Mouse (Mus musculus) neural tube, embryonic 14.5 days (tissue): ENCODE results near the gene Rab3d. TPM values are rescaled to one million over a fixed set of nuclear protein-coding genes. Genes with fewer than 3 reads are reported as not detected.

Source experiments
- ATAC-seq: fragments of 200-750 bp; cut with Nextera tagmentation; 2 replicates; pipeline ENCODE4 v1.8.0; 2017; ENCODE audit warnings: low read depth, mild to moderate bottlenecking, moderate TSS enrichment, moderate library complexity
- H3K27ac ChIP-seq: fragments of 300-500 bp; sonication (generic); 2 replicates; pipeline ENCODE4 v1.5.1; 2014; ENCODE audit warnings: low read depth, mild to moderate bottlenecking, control low read depth, low read length, moderate library complexity, mixed read lengths
- H3K27me3 ChIP-seq: fragments of 300-500 bp; sonication (generic); 2 replicates; pipeline ENCODE4 v1.6.1; 2014; ENCODE audit warnings: low read length; ENCODE audit not compliant: control insufficient read depth, insufficient read depth
- H3K36me3 ChIP-seq: fragments of 300-500 bp; sonication (generic); 2 replicates; pipeline ENCODE4 v1.6.1; 2014; ENCODE audit warnings: low read length, mixed read lengths; ENCODE audit not compliant: control insufficient read depth, insufficient read depth
- H3K4me1 ChIP-seq: fragments of 300-500 bp; sonication (generic); 2 replicates; pipeline ENCODE4 v1.6.1; 2014; ENCODE audit warnings: low read length; ENCODE audit not compliant: control insufficient read depth, insufficient read depth
- H3K4me2 ChIP-seq: fragments of 300-500 bp; sonication (generic); 2 replicates; pipeline ENCODE4 v1.6.1; 2014; ENCODE audit warnings: mild to moderate bottlenecking, low read depth, low read length, control low read depth
- H3K4me3 ChIP-seq: fragments of 300-500 bp; sonication (generic); 2 replicates; pipeline ENCODE4 v1.5.1; 2014; ENCODE audit warnings: low read depth, low read length, control low read depth, mixed read lengths
- H3K9ac ChIP-seq: fragments of 300-500 bp; sonication (generic); replicated peaks from 2 replicates; pipeline ENCODE4 v1.6.1; 2014; ENCODE audit warnings: low read depth, mild to moderate bottlenecking, control low read depth, low read length, mixed read lengths
- H3K9me3 ChIP-seq: fragments of 300-500 bp; sonication (generic); 2 replicates; pipeline ENCODE4 v1.6.1; 2016; ENCODE audit warnings: low read length; ENCODE audit not compliant: control insufficient read depth
- WGBS: fragments of 180-500 bp; shearing (Covaris S2); extraction: QIAGEN DNeasy Blood & Tissue Kit; methylation state at CpG from one replicate; pipeline ENCODE4 v1.1.7; 2014; 5-methylcytosine and 5-hydroxymethylcytosine counted together
- polyA plus RNA-seq: library from polyadenylated mRNA; unstranded; fragments of >200 nt; fragmentation: Nextera tagmentation; extraction: Ambion mirVana; gene quantifications from 2 replicates; pipeline ENCODE4 v1.2.1, GENCODE M21; 2014

The Rab3d gene
- polyA plus RNA-seq, 1 experiment from 2014 or later = 12.0 TPM

GRCm38 (mm10) chr9:21958372-21958771, 40.4 kb upstream of the Rab3d start:
- Histone ChIP-seq H3K4me2 (no peak overlapping the region), H3K36me3 (no peaks in the 10 kb centered on the region), H3K9me3 (no peaks in the 10 kb centered on the region), H3K27ac (no peak overlapping the region), H3K9ac (no peak overlapping the region), H3K4me1 (peaks cover 18% of the 10 kb centered on the region), H3K4me3 (no peak overlapping the region), H3K27me3 (peaks cover 32% of the 10 kb centered on the region)
- 88% methylated on average over 5 of the region's 5 CpGs for WGBS
- no peak for ATAC-seq

DNA sequence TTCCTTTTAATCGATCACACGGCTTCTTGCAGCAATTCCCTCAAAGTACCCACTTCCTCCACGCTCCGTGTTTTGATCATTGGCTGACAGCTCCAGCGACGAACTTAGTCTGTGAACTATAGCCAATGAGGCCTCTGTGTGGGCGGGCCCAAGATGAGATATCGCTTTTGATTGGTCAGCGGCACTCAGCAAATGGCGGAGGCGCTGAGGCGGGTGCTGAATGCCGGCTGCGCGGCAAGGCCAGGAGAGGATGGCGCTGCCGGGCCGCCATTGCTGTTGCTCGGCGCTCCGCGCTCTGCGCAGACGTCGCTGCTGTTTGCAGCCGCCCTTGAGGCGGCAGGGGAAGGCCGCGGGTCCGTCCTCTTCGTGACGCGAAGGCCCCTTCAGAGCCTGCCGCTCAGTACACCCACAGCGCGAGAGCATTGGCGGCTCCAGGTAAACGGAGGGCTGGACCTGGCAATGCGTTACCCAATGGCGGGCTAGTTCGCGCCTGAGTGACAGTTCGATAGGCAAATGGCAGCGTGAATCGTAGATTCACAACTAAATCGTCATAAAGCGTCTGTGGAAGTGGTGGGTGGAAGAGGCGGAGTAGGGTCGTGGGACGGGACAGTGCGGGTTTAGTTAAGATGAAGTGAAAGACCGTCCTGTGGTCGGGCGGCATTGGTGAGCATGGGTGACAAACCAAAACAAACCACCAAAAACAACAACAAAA, 37.7 kb upstream of the Rab3d start, which contains the start of gene Swsap1:
Gene Swsap1 (plus strand): TSS at position 186 of the 712 bp plus-strand sequence.
- under 1% methylated on average over 51 of the region's 54 CpGs for WGBS
- H3K4me2 ChIP-seq = peak within 1 kb of the TSS; percentile 62
- H3K9ac ChIP-seq = peak within 1 kb of the TSS; percentile 67
- H3K9me3 ChIP-seq = no peaks in the 10 kb centered on the region
- H3K27me3 ChIP-seq = peaks cover 11% of the 10 kb centered on the region
- peak within 1 kb of the TSS; percentile 62 for H3K4me3 ChIP-seq
- peak; percentile 99 for ATAC-seq
- no peaks in the 10 kb centered on the region for H3K4me1 ChIP-seq
- peak within 1 kb of the TSS; percentile 94 for H3K27ac ChIP-seq
- H3K36me3 ChIP-seq = no peaks in the 10 kb centered on the region

GRCm38 (mm10) chr9:21955225-21955569, 37.2 kb upstream of the Rab3d start:
- Histone ChIP-seq H3K27ac (peak overlapping the region; percentile 94), H3K4me3 (peak overlapping the region; percentile 62), H3K9me3 (no peaks in the 10 kb centered on the region), H3K4me2 (peak overlapping the region; percentile 62), H3K4me1 (no peaks in the 10 kb centered on the region), H3K9ac (peak overlapping the region; percentile 67; the same call in 1 of the 2 replicates), H3K27me3 (peaks cover 6% of the 10 kb centered on the region), H3K36me3 (no peaks in the 10 kb centered on the region)
- 1% methylated on average over 18 of the region's 18 CpGs for WGBS
- ATAC-seq = peak; percentile 64

- H3K27ac ChIP-seq = no peak overlapping the region
- H3K27me3 ChIP-seq = peaks cover 3% of the 10 kb centered on the region; the same call in 1 of the 2 replicates
- H3K36me3 ChIP-seq = no peaks in the 10 kb centered on the region
- ATAC-seq = no peak
- no peak overlapping the region for H3K4me3 ChIP-seq
- no peak overlapping the region for H3K9ac ChIP-seq
- no peaks in the 10 kb centered on the region for H3K4me1 ChIP-seq
- 81% methylated on average over 3 of the region's 3 CpGs for WGBS
- H3K4me2 ChIP-seq = no peak overlapping the region; the same call in 1 of the 2 replicates
- no peaks in the 10 kb centered on the region for H3K9me3 ChIP-seq
Observed at GRCm38 (mm10) chr9:21954635-21955034, 36.6 kb upstream of the Rab3d start.

DNA sequence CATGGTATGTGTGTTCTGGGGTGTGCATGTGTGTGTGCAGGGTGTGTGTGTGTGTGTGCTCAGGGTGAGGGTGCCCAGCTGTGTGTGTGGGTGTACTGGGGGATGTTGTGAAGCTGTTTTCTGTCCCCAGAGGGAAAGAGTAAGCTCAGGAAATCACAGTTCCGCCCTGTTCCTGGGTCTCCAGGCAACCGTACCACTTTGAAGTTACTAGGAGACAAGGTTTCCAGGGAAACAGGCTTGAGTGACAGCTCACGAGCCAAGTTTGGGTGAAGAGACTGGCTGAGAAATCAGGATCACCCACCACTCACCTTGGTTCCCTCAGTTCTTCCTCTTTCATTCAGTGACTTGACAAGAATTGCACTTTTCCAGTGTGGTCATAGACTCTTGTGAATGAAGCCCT, 35.6 kb upstream of the Rab3d start:
- Histone ChIP-seq H3K4me2 (no peak overlapping the region), H3K4me3 (no peak overlapping the region), H3K9ac (no peak overlapping the region), H3K27me3 (no peaks in the 10 kb centered on the region), H3K9me3 (no peaks in the 10 kb centered on the region), H3K27ac (no peak overlapping the region), H3K4me1 (no peaks in the 10 kb centered on the region), H3K36me3 (no peaks in the 10 kb centered on the region)
- no peak for ATAC-seq
- WGBS = 3% methylated on average over 3 of the region's 3 CpGs

DNA sequence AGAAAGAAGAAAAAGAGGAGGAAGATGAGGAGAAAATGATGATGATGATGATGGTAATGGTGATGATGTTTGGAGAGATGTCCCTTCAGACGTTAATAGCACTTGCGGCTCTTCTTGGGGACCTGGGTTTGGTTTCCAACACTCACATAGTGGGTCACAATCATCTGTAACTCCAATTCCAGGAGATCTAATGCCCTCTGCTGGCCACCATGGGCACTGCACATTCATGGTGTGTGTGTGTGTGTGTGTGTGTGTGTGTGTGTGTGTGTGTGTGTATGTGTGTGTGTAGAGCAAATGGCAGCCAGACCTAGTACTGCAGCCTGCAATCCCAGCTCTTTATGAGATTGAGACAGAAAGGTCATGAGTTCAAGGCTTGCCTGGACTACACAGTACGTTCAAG, 34.0 kb upstream of the Rab3d start:
- H3K4me1 ChIP-seq = no peaks in the 10 kb centered on the region
- H3K4me3 ChIP-seq = no peak overlapping the region
- no peak overlapping the region for H3K4me2 ChIP-seq
- H3K27ac ChIP-seq = no peak overlapping the region
- no peak overlapping the region for H3K9ac ChIP-seq
- no peaks in the 10 kb centered on the region for H3K27me3 ChIP-seq
- H3K9me3 ChIP-seq = no peaks in the 10 kb centered on the region
- ATAC-seq = no peak
- 84% methylated on average over 3 of the region's 3 CpGs for WGBS
- 0 out of 2 replicates have a peak, but pooled peaks cover 5% of the 10 kb centered on the region for H3K36me3 ChIP-seq

DNA sequence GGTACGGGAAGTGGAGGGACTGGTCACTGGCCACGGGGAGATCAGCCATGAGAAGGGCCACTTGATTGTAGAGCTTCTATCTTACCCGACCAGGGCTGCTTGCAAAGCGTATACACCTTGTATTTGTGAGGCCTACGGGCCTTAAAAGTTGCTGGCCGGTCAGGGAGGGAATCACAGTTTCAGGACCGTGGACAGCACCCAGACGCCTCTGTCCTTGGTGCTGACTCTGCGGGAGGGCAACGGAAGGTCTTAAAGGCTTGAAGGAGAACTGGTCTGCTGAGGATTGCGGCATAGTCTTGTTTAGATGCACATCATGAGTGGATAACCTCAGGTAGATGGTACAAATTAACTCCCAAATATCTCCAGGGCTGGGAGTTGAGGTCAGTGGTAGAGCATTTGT, 32.3 kb upstream of the Rab3d start:
- H3K4me2 ChIP-seq = no peak overlapping the region
- WGBS = 23% methylated on average over 11 of the region's 11 CpGs
- no peak overlapping the region for H3K27ac ChIP-seq
- H3K36me3 ChIP-seq = 0 out of 2 replicates have a peak, but pooled peaks cover 5% of the 10 kb centered on the region
- H3K4me1 ChIP-seq = no peaks in the 10 kb centered on the region
- H3K27me3 ChIP-seq = no peaks in the 10 kb centered on the region
- no peak overlapping the region for H3K4me3 ChIP-seq
- no peak overlapping the region for H3K9ac ChIP-seq
- ATAC-seq = no peak
- H3K9me3 ChIP-seq = no peaks in the 10 kb centered on the region

- Histone ChIP-seq H3K27ac (no peak overlapping the region), H3K4me1 (no peaks in the 10 kb centered on the region), H3K4me2 (no peak overlapping the region), H3K9ac (no peak overlapping the region), H3K36me3 (0 out of 2 replicates have a peak, but pooled peaks cover 5% of the 10 kb centered on the region), H3K9me3 (no peaks in the 10 kb centered on the region), H3K4me3 (no peak overlapping the region), H3K27me3 (no peaks in the 10 kb centered on the region)
- WGBS = 70% methylated on average over 6 of the region's 6 CpGs
- no peak for ATAC-seq
Observed at GRCm38 (mm10) chr9:21948790-21949189, 30.8 kb upstream of the Rab3d start.

- Histone ChIP-seq H3K4me2 (no peak overlapping the region), H3K27me3 (no peaks in the 10 kb centered on the region), H3K4me1 (no peaks in the 10 kb centered on the region), H3K36me3 (0 out of 2 replicates have a peak, but pooled peaks cover 5% of the 10 kb centered on the region), H3K9me3 (no peaks in the 10 kb centered on the region), H3K9ac (no peak overlapping the region), H3K27ac (no peak overlapping the region), H3K4me3 (no peak overlapping the region)
- 53% methylated on average over 8 of the region's 8 CpGs for WGBS
- ATAC-seq = no peak
Observed at GRCm38 (mm10) chr9:21948146-21948545, 30.2 kb upstream of the Rab3d start.
